Mouse (Mus musculus): ENCODE measurements around the gene Kbtbd7.

- TF ChIP-seq CTCF (IDR thresholded peaks at IDR 0.05; ENCODE audit: insufficient read depth, low read length) (no peak), POLR2A (IDR thresholded peaks at IDR 0.05; ENCODE audit: borderline replicate concordance, extremely low read depth, low read depth, low read length) (no peak)
Measured at GRCm38 (mm10) chr14:79420083-79420685, 6.1 kb upstream of the Kbtbd7 start.
